Mouse (Mus musculus) stomach, postnatal 0 days (tissue): Measurements from ENCODE around the gene Ap2a1.

ENCODE experiments used
- CTCF ChIP-seq: IDR thresholded peaks from 2 replicates; pipeline ENCODE4 v1.5.1; 2016; ENCODE audit warnings: antibody characterized with exemption, low read depth, mild to moderate bottlenecking, moderate library complexity
- EP300 ChIP-seq: optimal IDR thresholded peaks from 2 replicates; pipeline ENCODE3; 2016; ENCODE audit warnings: antibody characterized with exemption

GRCm38 (mm10) chr7:44884637-44885036 is 44.7 kb downstream of the Ap2a1 start:
- no peak for TF ChIP-seq CTCF
- no peak for TF ChIP-seq EP300
